Mouse (Mus musculus): ENCODE measurements around the gene Dock9. TPM values are rescaled to one million over a fixed set of nuclear protein-coding genes. Genes with fewer than 3 reads are reported as not detected.

Gene Dock9
- total RNA-seq, 2 experiments from 2014 or later: 194 to 195 TPM

Other genes starting within 250 kb of the Dock9 start
- 10 to 100 TPM; 24.2 to 25.3 TPM for gene Ubac2, start 80.8 kb upstream of the Dock9 start, total RNA-seq (2021)
- gene Gpr18, start 117.9 kb upstream of the Dock9 start, total RNA-seq (2021): not detected
- under 1 TPM; 0.44 to 0.66 TPM for gene Gpr183, start 167.4 kb upstream of the Dock9 start, total RNA-seq (2021)
- gene Timm8a2, start 236.8 kb upstream of the Dock9 start, total RNA-seq (2021): under 1 TPM in 1 of 2 experiments, not detected in 1; 0.44 TPM